Mouse (Mus musculus): ENCODE results near the gene P4ha2.

The P4ha2 gene

DNA sequence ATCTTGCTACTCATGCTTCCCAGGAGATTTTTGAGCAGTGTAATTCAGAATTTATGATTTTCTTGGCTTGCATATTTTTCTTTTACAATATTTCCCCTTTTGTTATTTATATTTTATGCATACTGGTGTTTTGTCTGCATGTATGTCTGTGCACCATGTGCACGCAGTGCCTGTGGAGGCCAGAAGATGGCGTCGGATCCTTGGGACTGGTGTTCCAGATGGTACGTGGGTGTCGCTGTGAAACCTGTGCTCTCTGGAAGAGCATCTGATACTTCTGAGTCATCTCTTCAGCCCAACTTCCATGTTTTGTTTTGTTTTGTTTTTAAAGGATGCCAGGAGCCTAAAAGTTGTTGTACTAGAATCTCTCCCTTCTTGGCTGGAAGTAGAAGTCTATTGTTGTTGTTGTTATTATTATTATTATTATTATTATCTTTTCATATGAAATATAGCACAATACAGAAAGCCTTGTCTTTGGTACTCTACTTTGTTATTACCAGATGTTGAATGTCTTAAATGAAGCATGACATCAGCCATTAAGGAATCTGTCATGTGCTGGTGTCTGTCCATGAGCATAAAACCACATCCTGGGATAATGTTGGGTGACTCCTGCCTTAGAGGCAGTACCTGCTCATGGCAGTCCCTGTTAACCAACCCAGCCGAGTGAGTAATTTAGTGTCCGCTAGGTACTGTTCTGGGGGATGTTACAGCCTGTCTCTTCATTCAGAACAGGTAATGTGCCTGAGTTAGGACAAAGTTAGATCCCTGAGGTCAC lies 41.5 kb downstream of the P4ha2 start:
- no peak for DNase-seq

DNA sequence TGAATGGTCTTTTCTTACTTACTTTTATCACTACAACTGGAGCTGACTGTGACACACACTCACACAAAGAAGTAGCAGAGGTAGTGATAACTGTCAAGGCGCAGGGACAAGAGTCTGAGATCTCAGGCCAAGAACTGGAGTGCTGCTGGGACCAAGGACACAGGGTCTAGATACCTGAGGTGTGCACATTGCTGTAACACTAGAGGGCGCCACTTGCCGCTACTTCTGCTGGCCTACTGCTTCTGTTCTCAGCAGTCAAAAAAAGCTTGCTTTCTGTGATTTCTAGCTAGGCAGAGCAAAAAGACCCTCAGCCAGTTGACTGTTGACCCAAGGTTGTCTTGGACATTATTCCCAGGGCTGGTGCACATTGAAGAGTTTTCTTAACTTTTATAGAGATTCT lies 45.0 kb downstream of the P4ha2 start:
- peak; percentile 21 to 56 for DNase-seq

DNA sequence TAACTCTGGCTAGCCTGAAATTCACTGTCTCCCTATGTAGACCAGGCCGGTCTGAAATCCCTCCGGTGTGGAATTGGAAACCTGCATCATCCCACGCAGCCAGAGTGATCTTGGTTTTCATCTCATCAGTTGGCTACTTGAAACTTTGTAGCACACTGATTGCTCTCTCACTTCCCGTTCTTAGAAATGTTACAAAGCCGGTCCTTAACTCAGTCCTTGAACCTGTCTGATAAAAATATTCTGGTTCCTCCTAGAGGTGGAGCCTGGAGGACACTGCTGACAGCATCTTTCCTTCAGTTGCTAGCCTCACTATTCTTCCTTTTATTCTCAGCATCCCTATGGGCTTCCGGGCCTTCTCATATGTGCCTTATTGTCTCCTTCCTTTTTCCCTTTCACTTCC lies 46.1 kb downstream of the P4ha2 start:
- DNase-seq: no peak

DNA sequence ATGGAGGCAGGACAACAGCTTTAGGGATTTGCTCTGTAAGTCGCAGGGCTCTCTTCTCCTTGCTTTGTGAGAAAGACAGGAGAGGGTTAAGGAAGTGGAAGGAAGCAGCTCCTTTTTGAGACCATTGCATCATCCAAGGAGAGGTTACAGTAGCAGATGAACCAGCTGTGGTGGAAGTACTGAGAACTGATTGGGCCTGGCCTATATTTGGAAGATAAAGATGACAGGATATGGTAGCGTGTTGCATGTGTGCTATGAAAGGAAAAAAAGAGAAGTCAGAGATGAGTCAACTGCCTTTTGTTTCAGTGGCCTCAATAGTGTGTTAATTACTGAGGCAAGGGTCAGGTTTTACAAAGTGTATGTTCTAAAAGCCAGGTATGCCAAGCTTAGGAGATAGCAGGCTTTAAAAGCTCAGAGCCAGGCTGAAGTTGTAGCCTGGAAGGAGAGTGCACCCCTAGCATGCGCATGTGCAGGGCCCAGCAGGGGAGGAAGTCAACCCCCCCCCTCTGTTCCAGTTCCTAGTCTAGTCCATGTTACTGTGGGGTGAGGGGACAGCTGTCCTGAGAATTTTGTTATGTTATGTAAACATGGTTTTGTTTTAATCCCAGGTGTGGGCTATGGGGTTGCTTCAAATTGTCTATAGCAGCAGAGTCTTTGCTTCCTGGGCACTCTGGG lies 50.0 kb downstream of the P4ha2 start:
- DNase-seq: no peak

DNA sequence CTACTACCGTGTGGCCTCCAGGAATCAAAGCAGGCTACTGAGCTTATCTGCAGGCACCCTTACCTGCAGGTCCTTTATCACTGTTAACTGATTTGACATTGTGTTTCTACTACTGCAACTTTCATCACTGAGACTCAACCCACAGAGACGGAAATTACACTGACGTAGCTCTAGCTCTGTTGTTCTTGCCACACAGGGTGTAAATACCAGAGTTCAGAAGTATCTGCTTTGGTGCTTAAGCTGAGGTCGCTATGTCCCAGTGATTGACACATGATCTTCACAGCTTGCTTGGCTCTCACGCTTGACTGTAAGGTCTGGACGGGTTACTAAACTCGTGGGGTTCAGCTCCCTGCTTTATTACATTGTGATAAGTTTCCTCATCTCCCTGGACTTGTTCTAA lies 51.2 kb downstream of the P4ha2 start:
- DNase-seq: no peak

DNA sequence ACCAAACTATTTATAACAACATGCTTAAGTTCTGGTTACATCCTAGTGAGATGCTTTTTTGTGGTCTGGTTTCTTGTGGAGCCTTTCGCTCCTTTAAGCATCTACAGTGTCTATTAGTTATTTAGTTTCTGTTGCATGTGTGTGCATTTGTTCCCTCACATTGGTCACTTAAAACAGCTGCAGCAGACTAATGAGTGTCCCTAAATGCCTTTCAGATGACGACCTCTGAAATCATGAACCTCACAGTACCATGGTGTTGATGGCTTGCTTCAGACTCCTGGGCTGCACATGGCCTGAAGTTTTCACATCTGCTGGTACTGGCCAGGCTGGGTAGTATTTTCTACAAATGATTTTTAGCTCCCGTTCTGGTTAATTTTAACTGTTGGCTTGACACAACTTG lies 53.1 kb downstream of the P4ha2 start:
- no peak for DNase-seq

DNA sequence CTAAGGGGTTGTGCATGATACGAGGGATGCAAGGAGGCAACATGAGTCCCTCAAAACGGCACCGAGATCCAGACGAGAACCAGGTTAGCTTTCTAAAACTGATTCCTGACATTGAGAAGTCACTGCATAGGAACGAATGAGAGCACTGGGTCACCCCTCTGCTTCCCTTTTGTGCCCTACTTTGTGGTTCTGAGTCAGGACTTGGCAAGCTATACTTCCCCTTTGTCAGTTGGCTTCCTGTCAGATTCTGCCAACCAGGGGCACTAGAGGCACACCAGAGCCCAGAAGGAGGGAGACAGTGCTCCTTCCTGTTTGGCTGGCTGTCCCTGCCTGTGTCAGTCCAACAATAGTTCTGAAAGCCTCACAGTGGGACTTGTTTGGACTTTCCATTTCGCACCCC lies 56.0 kb downstream of the P4ha2 start:
- peak; percentile 14 to 24 for DNase-seq

DNA sequence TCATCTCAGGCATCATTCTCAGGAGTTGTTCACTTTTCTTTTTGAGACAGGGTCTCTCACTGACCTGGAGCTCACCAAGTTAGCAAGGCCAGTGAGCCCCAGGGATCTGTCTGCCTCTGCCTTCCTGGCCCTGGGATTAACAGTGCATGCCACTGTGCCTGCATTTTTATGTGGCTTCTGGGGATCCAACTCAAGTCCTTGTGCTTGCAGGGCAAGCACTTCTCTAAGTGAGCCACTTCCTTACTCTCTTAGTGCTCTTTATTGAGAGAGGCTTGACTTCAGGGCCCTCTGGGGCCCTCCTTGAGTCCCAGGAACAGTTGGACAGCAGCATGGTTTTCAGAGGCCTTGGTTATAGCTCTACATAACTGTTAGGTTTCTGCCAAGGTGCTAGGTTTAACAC lies 56.6 kb downstream of the P4ha2 start:
- no peak for DNase-seq

DNA sequence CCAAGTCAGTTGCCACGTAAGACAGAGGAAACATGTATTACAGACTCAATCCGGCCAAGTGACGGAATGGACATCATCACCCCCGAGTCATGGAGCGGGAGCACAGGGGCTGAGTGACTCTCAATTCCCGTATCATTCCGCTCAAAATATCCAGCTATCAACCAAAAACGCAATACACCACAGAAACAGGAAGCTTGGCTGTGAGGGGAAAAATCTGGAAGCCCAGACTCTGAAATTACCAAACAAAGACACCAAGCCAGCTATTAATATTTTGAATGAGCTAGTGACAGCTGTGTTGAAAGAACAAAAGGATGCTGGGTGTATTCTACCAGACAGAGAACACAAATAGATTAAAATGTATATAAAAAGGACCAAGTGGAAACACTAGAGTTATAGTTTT lies 57.7 kb downstream of the P4ha2 start:
- no peak for DNase-seq

DNA sequence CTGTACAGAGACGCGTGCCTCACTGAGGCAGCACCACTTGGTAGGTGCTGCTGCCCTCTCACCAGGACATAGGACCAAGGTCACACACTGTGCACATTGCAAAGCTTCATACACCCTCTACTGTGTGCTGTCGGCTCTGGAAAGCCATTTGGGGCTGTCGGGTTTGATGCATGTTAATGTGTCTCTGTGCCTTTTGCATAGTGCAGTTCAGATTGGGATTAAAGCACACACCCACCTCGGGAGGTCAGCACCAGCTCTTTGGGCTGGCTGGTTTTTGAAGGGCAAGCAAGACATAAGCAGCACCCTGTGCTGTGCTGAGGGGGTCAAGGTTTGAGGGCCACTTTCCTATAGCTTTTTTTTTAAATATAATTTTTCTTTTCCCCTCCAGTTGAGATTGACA lies 60.5 kb downstream of the P4ha2 start:
- no peak for DNase-seq

DNA sequence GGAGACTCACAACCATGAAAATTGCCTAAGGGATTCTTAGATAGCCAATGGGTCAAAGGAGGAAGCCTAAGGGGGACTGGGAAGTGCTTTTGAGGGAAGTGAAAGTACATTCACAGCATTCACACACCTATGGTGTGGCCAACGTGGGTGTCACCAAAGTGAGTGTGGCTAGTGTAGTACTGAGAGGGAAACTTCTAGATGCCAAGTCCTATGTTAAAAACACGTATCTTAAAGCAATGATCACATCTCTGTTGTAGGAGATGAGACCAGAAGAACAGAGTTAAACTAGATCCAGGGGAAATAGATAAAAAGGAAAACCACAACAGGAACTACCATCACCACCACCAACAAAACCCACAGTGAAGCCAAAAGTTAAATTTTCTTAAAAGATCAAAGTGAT lies 61.0 kb downstream of the P4ha2 start:
- no peak for DNase-seq

DNA sequence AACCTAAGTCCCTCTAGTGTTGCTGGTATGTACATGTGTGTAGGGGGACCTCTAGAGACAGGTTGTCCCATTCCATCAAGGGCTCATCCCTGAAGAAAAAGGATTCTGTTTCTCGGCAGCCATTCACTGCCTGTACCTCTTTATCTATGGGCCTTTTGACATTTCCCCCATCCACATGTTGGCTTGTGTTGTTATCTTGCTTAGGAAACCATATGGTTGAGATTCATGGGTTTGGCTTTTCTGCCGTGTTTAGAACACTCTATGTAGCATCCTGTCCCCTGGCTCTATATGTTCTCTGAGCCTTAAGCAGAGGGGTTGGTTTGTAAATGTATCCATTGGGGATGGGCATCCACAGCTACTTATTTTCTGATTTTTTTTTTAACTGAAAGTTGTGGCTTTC lies 61.6 kb downstream of the P4ha2 start:
- DNase-seq: no peak

DNA sequence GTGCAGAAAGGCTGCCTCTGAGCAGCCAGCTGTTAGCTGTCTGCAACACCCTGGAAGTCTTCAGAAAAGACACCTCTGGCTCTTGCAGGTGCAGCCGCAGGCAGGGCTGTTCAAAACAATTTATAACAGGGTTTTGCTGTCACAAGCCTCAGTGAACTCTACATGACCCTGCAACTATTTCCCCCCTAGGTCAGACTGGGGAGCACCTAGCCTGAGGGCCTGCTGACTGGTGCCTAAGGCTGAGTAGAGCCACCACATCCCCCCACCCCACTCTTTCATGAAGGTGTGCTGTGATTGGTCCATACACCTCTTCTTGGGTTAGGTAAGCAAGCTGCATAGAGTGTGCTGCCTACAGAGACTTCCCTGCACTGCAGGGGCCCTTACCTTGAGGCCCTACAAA lies 63.1 kb downstream of the P4ha2 start:
- DNase-seq: no peak

DNA sequence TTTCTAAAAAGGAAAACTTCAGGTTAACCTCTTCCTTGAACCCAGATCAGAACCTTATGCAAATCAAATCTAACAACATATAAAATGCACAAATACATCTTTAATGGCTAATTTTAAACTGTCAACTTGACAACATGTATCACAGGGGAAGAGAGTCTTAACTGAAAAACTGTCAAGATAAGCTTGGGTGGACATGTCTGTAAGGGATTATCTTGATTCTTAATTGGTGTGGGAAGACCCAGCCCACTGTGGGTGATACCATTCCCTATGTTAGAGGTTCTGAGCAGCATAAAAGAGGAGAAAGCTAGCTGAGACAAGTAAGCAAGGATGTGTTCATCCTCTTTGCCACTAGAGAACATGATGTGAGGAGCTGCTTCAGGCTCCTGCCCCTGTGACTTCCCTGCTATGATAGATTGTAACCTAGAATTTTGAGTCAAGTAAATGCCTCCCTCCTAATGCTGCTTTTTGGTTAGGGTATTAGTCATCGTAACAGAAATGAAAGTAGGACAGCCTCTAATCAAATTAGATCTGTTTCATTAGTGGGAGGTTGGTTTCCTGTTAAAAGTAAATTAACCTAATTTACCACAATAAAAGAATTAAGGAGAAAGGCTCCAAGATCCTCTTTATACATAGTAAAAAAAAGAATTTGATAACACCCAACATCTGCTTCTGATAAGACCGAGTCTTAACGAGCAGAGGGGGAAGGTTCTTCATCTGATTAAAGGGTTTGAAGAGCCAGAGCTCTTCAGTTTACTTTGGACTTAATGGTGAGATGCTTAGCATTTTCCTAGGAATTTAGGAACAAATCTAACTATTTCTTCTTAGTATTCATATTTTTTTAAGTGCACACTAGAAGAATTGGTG lies 69.8 kb downstream of the P4ha2 start:
- no peak for DNase-seq

DNA sequence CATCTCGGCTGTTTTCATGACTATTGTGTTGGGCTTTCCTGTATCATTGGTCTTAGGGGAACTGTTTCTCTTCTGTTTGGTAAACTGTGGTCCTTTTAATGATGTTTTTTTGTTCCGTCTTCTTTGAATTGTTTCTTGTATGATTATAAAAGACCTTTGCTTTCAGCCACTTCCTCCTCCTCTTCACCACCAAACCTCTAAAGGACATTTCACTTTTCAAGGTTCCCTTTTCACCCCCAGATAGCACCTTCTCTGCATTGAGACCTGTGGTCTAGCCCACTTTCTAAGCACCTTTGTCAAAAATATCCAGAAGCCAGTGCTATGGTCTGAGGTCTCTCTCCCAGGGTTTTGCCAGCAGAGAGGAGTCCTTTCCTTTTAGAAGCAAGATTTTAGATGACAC lies 71.3 kb downstream of the P4ha2 start:
- no peak for DNase-seq

DNA sequence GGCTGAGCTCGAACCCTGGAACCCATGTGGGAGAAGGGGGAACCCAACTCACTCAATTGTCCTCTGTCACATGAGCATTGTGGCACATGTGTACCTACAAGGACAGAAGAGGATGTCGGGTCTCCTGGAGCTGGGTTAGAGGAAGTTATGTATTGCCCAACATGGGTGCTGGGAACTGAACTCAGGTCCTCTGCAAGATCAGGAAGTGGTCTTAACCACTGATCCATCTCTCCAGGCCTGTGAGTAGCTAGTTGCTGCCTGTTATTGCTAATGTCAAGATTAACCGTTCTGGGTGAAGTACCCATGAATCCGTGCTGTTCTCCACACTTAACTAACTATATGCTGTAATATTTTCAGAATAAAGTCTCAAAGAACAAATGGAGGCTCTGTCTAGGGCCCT lies 74.3 kb downstream of the P4ha2 start:
- no peak for DNase-seq

DNA sequence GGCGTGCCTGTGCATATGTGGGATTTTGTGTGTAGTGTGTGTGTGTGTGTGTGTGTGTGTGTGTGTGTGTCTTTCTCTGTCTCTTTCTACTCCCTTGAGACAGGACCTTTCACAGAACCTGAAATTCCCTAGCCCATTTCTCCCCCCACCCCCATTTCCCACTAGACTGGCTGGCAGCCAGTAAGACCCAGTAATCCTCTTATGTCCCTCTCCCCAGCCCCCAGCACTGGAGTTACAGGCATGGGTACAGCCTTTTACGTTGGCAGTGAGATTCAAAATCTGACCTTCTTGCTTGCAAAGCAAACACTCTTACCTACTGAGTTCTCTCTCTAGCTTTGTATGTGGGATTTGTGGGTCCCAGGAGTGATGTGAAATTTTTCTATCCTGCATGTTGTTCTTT lies 75.0 kb downstream of the P4ha2 start:
- no peak for DNase-seq

All from kidney, adult 8-10 months (tissue).